Mouse (Mus musculus): ENCODE data around the gene Smoc1.

DNA sequence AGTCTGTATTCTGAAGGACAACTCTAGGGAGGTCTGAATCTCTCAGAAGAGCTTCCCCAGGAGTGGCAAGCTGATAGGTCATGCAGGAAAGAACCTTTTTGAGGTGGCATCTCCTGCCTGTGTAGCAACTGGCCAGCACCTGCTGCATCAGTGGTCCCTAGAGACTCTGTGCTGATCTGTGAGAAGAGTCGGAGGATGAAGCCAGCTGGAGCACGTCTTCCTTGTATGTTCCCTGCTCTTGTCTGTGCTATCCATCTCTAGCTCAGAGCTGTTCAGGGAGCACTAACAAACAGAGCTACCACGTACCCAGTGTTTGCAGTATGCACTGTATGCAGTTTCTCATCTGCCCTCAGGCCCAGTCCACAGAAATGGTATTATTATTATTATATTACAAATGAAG is 54.4 kb downstream of the Smoc1 start:
- TF ChIP-seq POLR2A (IDR thresholded peaks at IDR 0.05; ENCODE audit: insufficient read length, low read depth) (no peak), USF1 (IDR thresholded peaks at IDR 0.05; ENCODE audit: low read depth) (no peak), TCF3 (IDR thresholded peaks at IDR 0.05; ENCODE audit: insufficient read length, low read depth) (no peak), MAX (IDR thresholded peaks at IDR 0.05; ENCODE audit: low read depth) (no peak), MYOG (IDR thresholded peaks at IDR 0.05; ENCODE audit: control insufficient read depth in 1 of 3, insufficient read depth in 1 of 3, insufficient read length in 2 of 3, low read depth in 2 of 3) (no peak), MYOD1 (IDR thresholded peaks at IDR 0.05; ENCODE audit: control insufficient read depth in 1 of 3, insufficient read length in 2 of 3, low read depth in 2 of 3) (no peak)
